Mouse (Mus musculus) thymus, adult 2 months (tissue): ENCODE results near the gene Gm340. TPM values are rescaled to one million over a fixed set of nuclear protein-coding genes. Genes with fewer than 3 reads are reported as not detected.

Source experiments
- DNase-seq: peaks from one replicate; pipeline ENCODE4 v3.0.0; 2021
- H3K27ac ChIP-seq: fragments of 200-500 bp; 2 replicates; pipeline ENCODE4 v1.5.1; 2012; ENCODE audit warnings: low read length, control low read depth; ENCODE audit not compliant: control insufficient read depth, insufficient read depth
- H3K27me3 ChIP-seq: fragments of 200-500 bp; 2 replicates; pipeline ENCODE4 v1.6.1; 2012; ENCODE audit warnings: mild to moderate bottlenecking, low read length, moderate library complexity, mixed read lengths; ENCODE audit not compliant: control insufficient read depth, insufficient read depth
- H3K36me3 ChIP-seq: fragments of 200-500 bp; 2 replicates; pipeline ENCODE4 v1.6.1; 2012; ENCODE audit warnings: mild to moderate bottlenecking, low read length, moderate library complexity; ENCODE audit not compliant: control insufficient read depth, insufficient read depth
- H3K4me1 ChIP-seq: fragments of 200-500 bp; replicated peaks from 2 replicates; pipeline ENCODE4 v1.6.1; 2012; ENCODE audit warnings: low read length; ENCODE audit not compliant: control insufficient read depth, insufficient read depth
- H3K4me3 ChIP-seq: fragments of 200-500 bp; 2 replicates; pipeline ENCODE4 v1.5.1; 2012; ENCODE audit warnings: mild to moderate bottlenecking, low read length, control low read depth, moderate library complexity; ENCODE audit not compliant: control insufficient read depth, insufficient read depth
- CTCF ChIP-seq: fragments of 200-500 bp; IDR thresholded peaks from 2 replicates; pipeline ENCODE4 v1.5.1; 2012; ENCODE audit warnings: mild to moderate bottlenecking, control low read depth, low read length, moderate library complexity, borderline replicate concordance; ENCODE audit not compliant: control insufficient read depth, poor library complexity, insufficient read depth; ENCODE audit errors: extremely low read depth
- POLR2A ChIP-seq: fragments of 200-500 bp; IDR thresholded peaks from 2 replicates; pipeline ENCODE4 v1.6.1; 2012; ENCODE audit warnings: mild to moderate bottlenecking, low read length, control low read depth, moderate library complexity; ENCODE audit not compliant: control insufficient read depth, poor library complexity, insufficient read depth; ENCODE audit errors: extremely low read depth
- WGBS: fragments of 180-500 bp; shearing (Covaris S2); methylation state at CpG from one replicate; pipeline ENCODE4 v1.1.7; 2018; 5-methylcytosine and 5-hydroxymethylcytosine counted together
- polyA plus RNA-seq: library from polyadenylated mRNA; depleted of rRNA; stranded (reverse); fragments of >200 nt; gene quantifications from 2 replicates; pipeline ENCODE4 v1.2.3, GENCODE M21; 2012

Gene Gm340
- polyA plus RNA-seq, 1 experiment, result 2.8 TPM

GRCm38 (mm10) chr19:41568791-41569190 is 13.4 kb upstream of the Gm340 start:
- Histone ChIP-seq H3K27me3 (no peaks in the 10 kb centered on the region), H3K4me1 (no peaks in the 10 kb centered on the region), H3K36me3 (no peaks in the 10 kb centered on the region), H3K4me3 (no peak overlapping the region), H3K27ac (no peak overlapping the region)
- TF ChIP-seq POLR2A (no peak), CTCF (no peak)
- 77% methylated on average over 2 of the region's 2 CpGs for WGBS
- no peak for DNase-seq

GRCm38 (mm10) chr19:41573700-41574099 is 8.5 kb upstream of the Gm340 start:
- Histone ChIP-seq H3K4me1 (no peaks in the 10 kb centered on the region), H3K36me3 (no peaks in the 10 kb centered on the region), H3K4me3 (no peak overlapping the region), H3K27ac (no peak overlapping the region), H3K27me3 (no peaks in the 10 kb centered on the region)
- no peak for TF ChIP-seq CTCF
- no peak for TF ChIP-seq POLR2A
- WGBS, result 85% methylated on average over 2 of the region's 2 CpGs
- DNase-seq, result no peak

DNA sequence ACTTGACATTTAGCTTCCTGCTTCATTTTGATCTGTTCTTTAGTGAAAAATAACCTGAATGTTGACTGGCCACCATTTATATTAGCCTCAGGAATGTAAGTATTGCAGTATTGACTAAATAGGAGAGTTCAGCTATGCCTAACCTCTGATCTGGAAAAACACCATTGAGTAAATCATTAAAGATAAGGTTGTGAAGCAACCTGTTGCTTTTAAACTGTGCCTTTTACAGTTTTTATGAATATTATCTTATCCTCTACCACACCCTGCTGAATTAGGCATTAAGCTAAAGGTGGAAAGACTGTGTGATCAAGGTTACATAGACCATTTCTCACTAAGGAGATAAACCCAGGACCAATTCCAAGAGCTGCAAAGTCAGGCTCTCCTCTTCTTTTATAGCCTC is 4.6 kb upstream of the Gm340 start:
- no peak for TF ChIP-seq CTCF
- TF ChIP-seq POLR2A, result no peak
- DNase-seq, result no peak
- no peaks in the 10 kb centered on the region for H3K4me1 ChIP-seq
- H3K27ac ChIP-seq, result no peak overlapping the region
- H3K27me3 ChIP-seq, result no peaks in the 10 kb centered on the region
- H3K4me3 ChIP-seq, result no peak overlapping the region
- peaks cover 6% of the 10 kb centered on the region; the same call in 1 of the 2 replicates for H3K36me3 ChIP-seq

DNA sequence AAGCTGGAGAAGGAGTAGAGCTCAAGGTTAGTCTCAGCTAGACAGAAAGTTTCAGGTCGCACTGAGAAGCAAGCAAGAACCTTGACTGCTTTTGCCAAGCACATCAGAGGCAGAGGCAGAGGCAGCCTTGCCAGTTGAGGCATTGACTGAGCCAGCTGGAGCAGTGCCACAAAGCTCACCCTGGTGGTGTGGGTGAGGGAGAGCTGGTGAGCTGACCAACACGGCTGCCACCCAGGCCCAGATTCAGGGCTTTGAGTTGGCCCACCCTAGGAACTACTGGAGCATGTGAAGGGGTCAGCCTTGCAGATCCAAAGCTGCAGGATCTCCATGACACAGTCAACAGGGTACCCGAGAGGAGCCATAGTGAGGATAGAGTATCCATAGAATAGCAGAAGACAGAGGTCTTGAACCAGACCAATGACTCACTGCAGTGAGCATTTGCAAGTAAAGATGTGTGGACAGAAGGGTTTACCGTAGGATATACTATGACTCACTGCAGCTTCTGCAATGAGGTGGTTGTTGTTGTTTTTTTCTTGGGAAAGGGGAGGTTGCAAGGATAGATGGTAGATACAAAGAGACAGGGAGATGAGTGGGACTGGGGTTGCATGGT is 2.8 kb upstream of the Gm340 start:
- no peak for DNase-seq
- H3K27ac ChIP-seq, result no peak overlapping the region
- WGBS, result 89% methylated on average over 4 of the region's 4 CpGs
- no peak for TF ChIP-seq CTCF
- TF ChIP-seq POLR2A, result no peak
- H3K36me3 ChIP-seq, result peaks cover 10% of the 10 kb centered on the region; the same call in 1 of the 2 replicates
- H3K4me3 ChIP-seq, result no peak overlapping the region
- no peaks in the 10 kb centered on the region for H3K27me3 ChIP-seq
- H3K4me1 ChIP-seq, result no peaks in the 10 kb centered on the region

DNA sequence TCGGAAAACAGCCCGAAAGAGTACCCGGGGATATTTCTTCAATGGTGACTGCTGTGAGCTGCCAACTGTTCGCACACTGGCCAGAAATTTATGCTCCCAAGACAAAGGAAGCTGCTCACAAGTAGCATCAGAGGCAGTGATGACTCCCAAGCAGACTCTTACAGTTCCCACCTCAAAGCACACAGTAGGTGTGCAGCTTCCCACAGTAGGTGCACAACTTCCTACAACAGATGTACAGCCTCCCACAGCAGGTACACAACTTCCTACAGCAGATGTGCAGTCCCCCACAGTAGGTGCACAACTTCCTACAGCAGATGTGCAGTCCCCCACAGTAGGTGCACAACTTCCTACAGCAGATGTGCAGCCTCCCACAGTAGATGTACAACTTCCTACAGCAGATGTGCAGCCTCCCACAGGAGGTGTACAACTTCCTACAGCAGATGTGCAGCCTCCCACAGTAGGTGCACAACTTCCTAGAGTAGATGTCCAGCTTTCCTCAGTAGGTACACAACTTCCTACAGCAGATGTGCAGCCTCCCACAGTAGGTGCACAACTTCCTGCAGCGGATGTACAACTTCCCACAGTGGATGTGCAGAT is 846 bp downstream of the Gm340 start:
- no peak for DNase-seq
- TF ChIP-seq POLR2A (no peak), CTCF (no peak)
- Histone ChIP-seq H3K27ac (no peak overlapping the region), H3K4me1 (no peaks in the 10 kb centered on the region), H3K4me3 (no peak overlapping the region), H3K36me3 (peaks cover 10% of the 10 kb centered on the region; the same call in 1 of the 2 replicates), H3K27me3 (no peaks in the 10 kb centered on the region)
- WGBS, result 95% methylated on average over 5 of the region's 5 CpGs

DNA sequence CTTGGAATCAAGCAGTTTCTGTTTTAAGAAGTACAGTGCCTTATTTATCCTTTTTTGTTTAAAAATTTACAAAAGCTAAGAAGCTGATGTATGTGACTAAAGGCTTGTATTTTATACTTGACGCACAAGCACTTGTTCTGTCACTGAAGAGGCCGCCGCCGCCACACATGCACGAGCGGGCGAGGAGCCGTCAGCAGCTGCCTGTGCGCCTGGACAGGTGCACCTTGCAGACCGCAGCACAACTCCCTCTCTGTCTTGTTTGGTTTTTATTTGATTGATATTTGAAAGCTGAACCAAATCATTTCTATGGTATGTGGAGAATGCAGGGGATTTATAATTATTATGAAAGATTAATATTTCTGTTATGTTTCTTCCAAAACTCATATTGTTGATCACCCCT is 4.6 kb downstream of the Gm340 start:
- WGBS, result 93% methylated on average over 10 of the region's 10 CpGs
- Histone ChIP-seq H3K27ac (no peak overlapping the region), H3K4me3 (no peak overlapping the region), H3K4me1 (no peaks in the 10 kb centered on the region), H3K36me3 (peaks cover 8% of the 10 kb centered on the region; the same call in 1 of the 2 replicates), H3K27me3 (no peaks in the 10 kb centered on the region)
- no peak for DNase-seq
- TF ChIP-seq CTCF (no peak), POLR2A (no peak)

GRCm38 (mm10) chr19:41587431-41588222 is 5.5 kb downstream of the Gm340 start:
- H3K4me3 ChIP-seq, result no peak overlapping the region
- H3K36me3 ChIP-seq, result peaks cover 3% of the 10 kb centered on the region; the same call in 1 of the 2 replicates
- no peaks in the 10 kb centered on the region for H3K27me3 ChIP-seq
- DNase-seq, result no peak
- 96% methylated on average over 20 of the region's 20 CpGs for WGBS
- no peaks in the 10 kb centered on the region for H3K4me1 ChIP-seq
- TF ChIP-seq CTCF (no peak), POLR2A (no peak)
- no peak overlapping the region for H3K27ac ChIP-seq
